Mouse (Mus musculus) heart, postnatal 0 days (tissue): ENCODE measurements around the gene Ssr4.

Experiments
- CTCF ChIP-seq: IDR thresholded peaks from 2 replicates; pipeline ENCODE4 v1.5.1; 2016; ENCODE audit warnings: antibody characterized with exemption, control low read depth, low read depth
- EP300 ChIP-seq: IDR thresholded peaks from 2 replicates; pipeline ENCODE4 v1.6.1; 2016; ENCODE audit warnings: antibody characterized with exemption, low read depth

- TF ChIP-seq EP300 (no peak), CTCF (no peak)
These were observed 1.7 kb downstream of the Ssr4 start for GRCm38 (mm10) chrX:73788501-73788900.
